Mouse (Mus musculus): ENCODE results near the gene 4931428L18Rik. TPM values are rescaled to one million over a fixed set of nuclear protein-coding genes. Genes with fewer than 3 reads are reported as not detected.

The 4931428L18Rik gene
- polyA plus RNA-seq, 1 experiment from 2014 or later: 0.25 TPM

DNA sequence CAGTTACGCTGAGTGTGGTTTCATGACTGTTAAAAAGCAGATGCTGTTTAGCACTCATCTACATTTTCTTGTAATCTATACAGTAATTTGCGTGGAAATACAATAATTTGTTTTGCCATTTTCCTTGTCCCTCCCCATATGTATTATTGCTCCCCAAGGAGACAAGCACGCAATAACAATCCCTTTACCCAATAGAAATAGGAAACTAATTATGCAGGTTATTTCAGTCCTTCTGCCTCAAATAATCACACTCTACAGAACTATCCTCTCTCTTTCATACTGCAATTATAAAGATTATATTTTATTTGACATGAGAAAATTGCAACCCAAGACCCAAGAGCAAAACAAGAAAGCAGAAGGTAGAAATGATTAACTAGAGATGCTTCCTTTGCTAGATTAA, 25.5 kb downstream of the 4931428L18Rik start:
- Histone ChIP-seq H3K4me2 (ENCODE audit: low read depth, low read length) (no peak overlapping the region), H3K9ac (ENCODE audit: low read length) (no peak overlapping the region), H3K4me3 (replicated peaks; ENCODE audit: low read length) (no peak overlapping the region), H3K9me3 (replicated peaks; ENCODE audit: control insufficient read depth, low read length) (no peaks in the 10 kb centered on the region), H3K27me3 (ENCODE audit: control insufficient read depth, insufficient read depth, low read length) (no peaks in the 10 kb centered on the region), H3K4me1 (ENCODE audit: control insufficient read depth, insufficient read depth, low read length) (no peaks in the 10 kb centered on the region), H3K27ac (ENCODE audit: low read length) (no peak overlapping the region), H3K36me3 (ENCODE audit: control insufficient read depth, insufficient read depth, low read length) (no peaks in the 10 kb centered on the region)
- ATAC-seq (ENCODE audit: insufficient read depth, low FRiP score): no peak
- WGBS: 91% methylated on average over 3 of the region's 3 CpGs

DNA sequence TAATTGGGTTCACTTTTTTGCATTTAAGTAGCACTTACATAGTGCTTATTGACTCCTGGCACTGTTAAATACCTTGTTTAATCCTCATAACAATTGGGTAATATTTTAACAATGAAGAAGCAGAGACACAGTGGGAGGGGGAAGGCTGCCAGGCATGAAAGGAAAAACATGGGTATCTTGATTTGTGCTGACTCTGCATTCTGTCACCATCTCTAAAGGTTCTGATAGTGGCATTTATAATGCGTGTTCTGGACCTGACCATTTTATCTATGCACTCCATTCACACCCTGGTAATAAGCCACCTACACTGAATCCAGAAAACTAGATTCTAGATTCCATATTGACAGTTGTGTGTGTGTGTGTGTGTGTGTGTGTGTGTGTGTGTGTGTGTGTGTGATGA, 26.9 kb downstream of the 4931428L18Rik start:
- H3K4me3 ChIP-seq (replicated peaks; ENCODE audit: low read length): no peak overlapping the region
- no peaks in the 10 kb centered on the region for H3K27me3 ChIP-seq (ENCODE audit: control insufficient read depth, insufficient read depth, low read length)
- no peaks in the 10 kb centered on the region for H3K36me3 ChIP-seq (ENCODE audit: control insufficient read depth, insufficient read depth, low read length)
- no peak overlapping the region for H3K4me2 ChIP-seq (ENCODE audit: low read depth, low read length)
- no peak overlapping the region for H3K9ac ChIP-seq (ENCODE audit: low read length)
- no peak overlapping the region for H3K27ac ChIP-seq (ENCODE audit: low read length)
- no peaks in the 10 kb centered on the region for H3K9me3 ChIP-seq (replicated peaks; ENCODE audit: control insufficient read depth, low read length)
- H3K4me1 ChIP-seq (ENCODE audit: control insufficient read depth, insufficient read depth, low read length): no peaks in the 10 kb centered on the region
- WGBS: 75% methylated on average over 1 of the region's 1 CpGs
- ATAC-seq (ENCODE audit: insufficient read depth, low FRiP score): no peak

DNA sequence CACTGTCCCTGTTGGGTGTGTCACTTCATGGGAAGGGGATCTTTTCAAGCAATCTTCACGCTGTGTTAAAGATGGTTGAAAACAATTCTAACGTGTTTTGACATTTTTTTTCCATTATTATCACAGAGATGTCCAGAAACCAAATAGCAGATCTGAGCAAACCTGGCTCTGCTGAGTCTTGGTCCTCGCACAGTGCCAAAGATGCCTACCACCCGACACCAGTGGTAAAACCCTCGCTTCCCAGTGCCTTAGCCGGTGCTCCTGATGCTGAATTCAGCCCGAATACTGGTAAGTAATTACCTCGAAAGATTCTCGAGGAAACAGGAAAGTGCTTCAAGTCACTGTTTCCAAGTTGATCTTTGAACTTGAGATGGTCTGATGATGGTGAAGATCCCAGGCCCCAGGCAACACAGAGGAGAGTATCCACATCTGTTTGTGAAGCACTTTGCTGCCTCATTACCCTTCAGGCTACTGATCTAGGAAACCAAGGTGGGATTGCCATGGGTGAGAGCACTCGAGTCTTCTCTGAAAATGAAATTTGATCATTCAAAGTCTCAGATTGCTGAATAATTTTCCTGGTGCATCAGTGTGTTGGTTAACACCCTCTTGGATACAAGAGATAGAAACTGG, 32.1 kb downstream of the 4931428L18Rik start:
- H3K27ac ChIP-seq (ENCODE audit: low read length): no peak overlapping the region
- H3K4me2 ChIP-seq (ENCODE audit: low read depth, low read length): no peak overlapping the region
- H3K9me3 ChIP-seq (replicated peaks; ENCODE audit: control insufficient read depth, low read length): no peaks in the 10 kb centered on the region
- no peak overlapping the region for H3K9ac ChIP-seq (ENCODE audit: low read length)
- no peaks in the 10 kb centered on the region for H3K27me3 ChIP-seq (ENCODE audit: control insufficient read depth, insufficient read depth, low read length)
- H3K4me1 ChIP-seq (ENCODE audit: control insufficient read depth, insufficient read depth, low read length): no peaks in the 10 kb centered on the region
- H3K36me3 ChIP-seq (ENCODE audit: control insufficient read depth, insufficient read depth, low read length): no peaks in the 10 kb centered on the region
- no peak overlapping the region for H3K4me3 ChIP-seq (replicated peaks; ENCODE audit: low read length)
- ATAC-seq (ENCODE audit: insufficient read depth, low FRiP score): no peak
- 77% methylated on average over 10 of the region's 10 CpGs for WGBS

DNA sequence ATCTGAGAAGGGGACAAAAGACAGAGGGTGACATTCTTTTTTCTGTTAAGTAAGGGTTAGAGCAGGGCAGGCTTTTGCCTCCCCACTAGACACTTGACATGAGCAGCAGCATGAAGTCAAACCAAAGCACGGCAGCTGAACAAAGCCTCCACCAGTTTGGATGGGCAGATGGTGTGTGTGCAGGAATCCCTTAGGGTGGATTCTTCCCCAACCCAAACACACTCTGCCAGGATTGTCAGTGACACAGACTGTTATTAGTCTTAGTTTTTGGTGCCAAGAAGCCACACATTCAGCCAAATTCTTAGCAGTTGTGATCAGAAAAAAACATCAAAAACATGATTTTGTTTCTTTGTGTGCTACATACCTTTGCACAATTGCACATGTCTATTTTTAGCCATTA, 44.2 kb downstream of the 4931428L18Rik start:
- H3K4me1 ChIP-seq (ENCODE audit: control insufficient read depth, insufficient read depth, low read length): no peaks in the 10 kb centered on the region
- no peak overlapping the region for H3K4me2 ChIP-seq (ENCODE audit: low read depth, low read length)
- ATAC-seq (ENCODE audit: insufficient read depth, low FRiP score): no peak
- no peaks in the 10 kb centered on the region for H3K36me3 ChIP-seq (ENCODE audit: control insufficient read depth, insufficient read depth, low read length)
- H3K4me3 ChIP-seq (replicated peaks; ENCODE audit: low read length): no peak overlapping the region
- WGBS: 57% methylated on average over 1 of the region's 1 CpGs
- H3K27me3 ChIP-seq (ENCODE audit: control insufficient read depth, insufficient read depth, low read length): no peaks in the 10 kb centered on the region
- no peak overlapping the region for H3K9ac ChIP-seq (ENCODE audit: low read length)
- no peak overlapping the region for H3K27ac ChIP-seq (ENCODE audit: low read length)
- H3K9me3 ChIP-seq (replicated peaks; ENCODE audit: control insufficient read depth, low read length): no peaks in the 10 kb centered on the region

DNA sequence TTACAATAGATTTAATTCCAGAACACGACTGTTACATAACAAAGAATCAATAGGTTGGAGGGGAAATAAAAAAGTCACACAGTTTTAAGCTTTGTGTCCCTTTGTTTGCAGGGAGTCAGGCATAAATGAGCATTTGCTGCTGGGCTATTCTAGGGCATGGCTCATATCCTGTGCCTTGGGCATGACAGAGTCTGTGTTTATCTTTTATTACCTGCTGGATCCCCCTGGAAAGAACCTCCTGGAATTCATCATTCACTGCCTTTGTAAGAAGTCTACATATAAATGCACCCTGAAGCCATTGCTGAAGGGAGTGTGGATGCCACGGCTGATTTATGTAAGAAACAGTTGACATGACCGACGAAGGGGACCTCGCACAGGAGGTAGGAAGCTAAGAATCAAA, 46.4 kb downstream of the 4931428L18Rik start, which contains the start of gene Lgsn:
Gene Lgsn (plus strand): TSS at position 301 of the 400 bp plus-strand sequence.
- H3K9me3 ChIP-seq (replicated peaks; ENCODE audit: control insufficient read depth, low read length): no peaks in the 10 kb centered on the region
- no peaks in the 10 kb centered on the region for H3K36me3 ChIP-seq (ENCODE audit: control insufficient read depth, insufficient read depth, low read length)
- no peak for ATAC-seq (ENCODE audit: insufficient read depth, low FRiP score)
- no peaks in the 10 kb centered on the region for H3K4me1 ChIP-seq (ENCODE audit: control insufficient read depth, insufficient read depth, low read length)
- no peak within 1 kb of the TSS for H3K4me3 ChIP-seq (replicated peaks; ENCODE audit: low read length)
- no peak within 1 kb of the TSS for H3K27ac ChIP-seq (ENCODE audit: low read length)
- no peak within 1 kb of the TSS for H3K9ac ChIP-seq (ENCODE audit: low read length)
- 61% methylated on average over 5 of the region's 5 CpGs for WGBS
- H3K27me3 ChIP-seq (ENCODE audit: control insufficient read depth, insufficient read depth, low read length): no peaks in the 10 kb centered on the region
- H3K4me2 ChIP-seq (ENCODE audit: low read depth, low read length): no peak within 1 kb of the TSS

DNA sequence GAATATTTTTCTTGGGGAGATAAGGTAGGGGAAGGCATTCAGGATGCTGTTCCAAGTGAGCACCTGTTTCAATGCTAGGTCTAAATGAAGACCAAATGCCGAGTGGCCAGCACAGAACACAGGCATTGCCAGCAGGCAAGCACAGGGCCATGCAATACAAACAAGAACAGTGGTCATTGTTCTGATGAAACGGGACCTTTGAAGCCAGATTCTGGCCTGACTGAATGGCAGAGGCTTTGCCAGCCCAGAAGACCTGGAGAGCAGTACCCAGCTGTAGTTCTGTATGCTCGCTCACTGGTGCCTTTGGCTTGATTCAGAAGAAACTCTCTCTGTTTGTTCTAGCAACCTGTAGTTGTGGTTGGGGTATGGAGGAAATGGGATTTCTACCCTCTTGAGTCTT, 47.1 kb downstream of the 4931428L18Rik start:
- H3K9ac ChIP-seq (ENCODE audit: low read length): no peak overlapping the region
- H3K4me2 ChIP-seq (ENCODE audit: low read depth, low read length): no peak overlapping the region
- no peak for ATAC-seq (ENCODE audit: insufficient read depth, low FRiP score)
- no peaks in the 10 kb centered on the region for H3K36me3 ChIP-seq (ENCODE audit: control insufficient read depth, insufficient read depth, low read length)
- no peaks in the 10 kb centered on the region for H3K27me3 ChIP-seq (ENCODE audit: control insufficient read depth, insufficient read depth, low read length)
- no peak overlapping the region for H3K4me3 ChIP-seq (replicated peaks; ENCODE audit: low read length)
- no peak overlapping the region for H3K27ac ChIP-seq (ENCODE audit: low read length)
- no peaks in the 10 kb centered on the region for H3K4me1 ChIP-seq (ENCODE audit: control insufficient read depth, insufficient read depth, low read length)
- no peaks in the 10 kb centered on the region for H3K9me3 ChIP-seq (replicated peaks; ENCODE audit: control insufficient read depth, low read length)
- WGBS: 68% methylated on average over 3 of the region's 3 CpGs

DNA sequence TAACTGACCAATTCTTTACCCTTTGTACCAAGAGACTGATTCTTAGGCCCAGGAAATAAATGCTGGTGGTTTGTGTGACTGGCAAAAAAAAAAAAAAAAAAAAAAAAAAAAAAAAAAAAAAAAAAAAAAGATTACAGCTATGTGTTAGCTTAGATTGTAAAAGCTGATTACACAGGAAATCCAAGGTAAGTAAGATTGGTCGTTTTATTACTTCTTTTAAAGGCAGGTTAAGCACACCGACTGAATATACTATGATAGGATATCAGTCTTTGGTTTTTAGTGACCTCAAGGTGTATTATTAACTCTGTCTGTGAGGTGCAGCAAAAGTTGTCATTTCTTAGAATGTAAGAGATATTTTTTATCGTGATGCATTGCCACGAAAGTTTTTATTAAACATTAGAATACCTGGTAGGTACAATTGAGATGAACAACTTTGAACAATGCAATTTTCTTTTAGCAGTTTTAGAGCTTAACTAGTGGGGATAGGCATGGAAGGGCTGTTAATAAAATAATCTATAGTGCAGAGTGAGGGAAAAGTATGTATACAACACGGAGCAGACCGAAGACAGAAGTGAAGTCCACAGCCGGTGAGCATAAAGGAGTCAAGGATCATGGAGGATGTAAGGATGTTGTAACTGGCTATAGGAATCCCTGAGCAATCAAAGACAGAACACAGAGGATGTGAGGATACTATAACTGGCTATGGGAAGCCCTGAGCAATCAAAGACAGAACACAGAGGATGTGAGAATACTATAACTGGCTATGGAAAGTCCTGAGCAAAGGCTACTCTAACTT, 57.0 kb downstream of the 4931428L18Rik start:
- no peak for ATAC-seq (ENCODE audit: insufficient read depth, low FRiP score)
- Histone ChIP-seq H3K27ac (ENCODE audit: low read length) (no peak overlapping the region), H3K4me2 (ENCODE audit: low read depth, low read length) (no peak overlapping the region), H3K36me3 (ENCODE audit: control insufficient read depth, insufficient read depth, low read length) (no peaks in the 10 kb centered on the region), H3K9ac (ENCODE audit: low read length) (no peak overlapping the region), H3K4me3 (replicated peaks; ENCODE audit: low read length) (no peak overlapping the region), H3K4me1 (ENCODE audit: control insufficient read depth, insufficient read depth, low read length) (no peaks in the 10 kb centered on the region), H3K9me3 (replicated peaks; ENCODE audit: control insufficient read depth, low read length) (no peaks in the 10 kb centered on the region), H3K27me3 (ENCODE audit: control insufficient read depth, insufficient read depth, low read length) (no peaks in the 10 kb centered on the region)
- 71% methylated on average over 7 of the region's 7 CpGs for WGBS

DNA sequence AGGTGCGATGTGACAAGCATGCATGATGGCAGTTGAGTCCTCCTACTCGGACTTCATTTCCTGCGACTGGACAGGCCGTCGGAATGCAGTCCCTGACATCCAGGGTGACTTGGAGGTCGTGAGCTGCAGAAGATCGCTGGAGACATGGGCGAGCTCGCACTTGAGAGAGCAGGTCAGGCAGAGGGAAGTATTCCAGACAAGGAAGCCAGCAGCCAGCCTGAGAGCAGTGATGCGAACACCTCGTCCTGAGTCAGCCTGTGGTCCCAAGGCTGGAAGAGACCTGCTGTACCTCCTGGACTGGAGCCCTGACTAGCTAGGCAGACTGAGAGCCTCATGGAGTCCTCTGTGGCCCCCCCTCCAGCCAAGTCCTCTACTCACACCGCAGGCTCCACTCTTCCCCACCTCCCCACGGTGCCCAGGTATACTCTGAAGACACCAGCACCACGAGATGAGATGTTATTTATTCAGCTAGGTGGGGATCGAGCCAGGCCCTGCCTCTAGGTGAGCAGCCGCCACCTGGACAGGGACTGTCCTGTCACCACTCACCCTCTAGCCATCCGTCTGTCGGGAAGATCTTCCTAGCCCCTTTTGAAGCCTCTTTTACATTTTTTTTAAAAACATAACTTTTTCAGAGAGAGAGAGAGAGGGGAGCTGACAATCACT, 57.8 kb downstream of the 4931428L18Rik start:
- no peak overlapping the region for H3K27ac ChIP-seq (ENCODE audit: low read length)
- ATAC-seq (ENCODE audit: insufficient read depth, low FRiP score): peak; percentile 44
- H3K4me3 ChIP-seq (replicated peaks; ENCODE audit: low read length): no peak overlapping the region
- H3K27me3 ChIP-seq (ENCODE audit: control insufficient read depth, insufficient read depth, low read length): no peaks in the 10 kb centered on the region
- no peak overlapping the region for H3K4me2 ChIP-seq (ENCODE audit: low read depth, low read length)
- H3K9me3 ChIP-seq (replicated peaks; ENCODE audit: control insufficient read depth, low read length): no peaks in the 10 kb centered on the region
- H3K4me1 ChIP-seq (ENCODE audit: control insufficient read depth, insufficient read depth, low read length): no peaks in the 10 kb centered on the region
- no peaks in the 10 kb centered on the region for H3K36me3 ChIP-seq (ENCODE audit: control insufficient read depth, insufficient read depth, low read length)
- no peak overlapping the region for H3K9ac ChIP-seq (ENCODE audit: low read length)
- WGBS: 69% methylated on average over 18 of the region's 18 CpGs

DNA sequence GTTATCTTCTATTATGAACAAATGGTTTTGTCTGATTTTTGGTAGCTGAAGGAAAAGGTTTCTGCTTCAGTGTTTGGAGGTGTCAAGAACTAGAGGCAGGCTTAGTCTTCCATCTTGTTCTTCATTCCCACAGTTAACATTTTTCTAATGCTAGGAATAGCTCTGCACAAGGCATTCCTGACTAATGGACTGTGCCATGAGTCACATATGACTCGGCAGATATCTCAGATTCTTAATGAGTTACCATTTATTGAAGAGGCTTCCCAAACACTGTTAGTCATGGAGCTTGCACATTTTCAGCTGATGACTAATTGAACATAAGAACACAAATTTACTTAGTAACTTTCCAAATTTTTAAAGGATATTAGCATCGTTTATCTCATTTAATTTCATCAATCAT, 65.6 kb downstream of the 4931428L18Rik start:
- Histone ChIP-seq H3K27me3 (ENCODE audit: control insufficient read depth, insufficient read depth, low read length) (no peaks in the 10 kb centered on the region), H3K36me3 (ENCODE audit: control insufficient read depth, insufficient read depth, low read length) (no peaks in the 10 kb centered on the region), H3K9me3 (replicated peaks; ENCODE audit: control insufficient read depth, low read length) (no peaks in the 10 kb centered on the region), H3K4me3 (replicated peaks; ENCODE audit: low read length) (no peak overlapping the region), H3K9ac (ENCODE audit: low read length) (no peak overlapping the region), H3K4me1 (ENCODE audit: control insufficient read depth, insufficient read depth, low read length) (no peaks in the 10 kb centered on the region), H3K27ac (ENCODE audit: low read length) (no peak overlapping the region), H3K4me2 (ENCODE audit: low read depth, low read length) (no peak overlapping the region)
- 65% methylated on average over 2 of the region's 2 CpGs for WGBS
- ATAC-seq (ENCODE audit: insufficient read depth, low FRiP score): no peak

Measured in stomach, embryonic 16.5 days (tissue).